ENCODE assay signal across 15 mouse cellular contexts in the genomic region with DNA sequence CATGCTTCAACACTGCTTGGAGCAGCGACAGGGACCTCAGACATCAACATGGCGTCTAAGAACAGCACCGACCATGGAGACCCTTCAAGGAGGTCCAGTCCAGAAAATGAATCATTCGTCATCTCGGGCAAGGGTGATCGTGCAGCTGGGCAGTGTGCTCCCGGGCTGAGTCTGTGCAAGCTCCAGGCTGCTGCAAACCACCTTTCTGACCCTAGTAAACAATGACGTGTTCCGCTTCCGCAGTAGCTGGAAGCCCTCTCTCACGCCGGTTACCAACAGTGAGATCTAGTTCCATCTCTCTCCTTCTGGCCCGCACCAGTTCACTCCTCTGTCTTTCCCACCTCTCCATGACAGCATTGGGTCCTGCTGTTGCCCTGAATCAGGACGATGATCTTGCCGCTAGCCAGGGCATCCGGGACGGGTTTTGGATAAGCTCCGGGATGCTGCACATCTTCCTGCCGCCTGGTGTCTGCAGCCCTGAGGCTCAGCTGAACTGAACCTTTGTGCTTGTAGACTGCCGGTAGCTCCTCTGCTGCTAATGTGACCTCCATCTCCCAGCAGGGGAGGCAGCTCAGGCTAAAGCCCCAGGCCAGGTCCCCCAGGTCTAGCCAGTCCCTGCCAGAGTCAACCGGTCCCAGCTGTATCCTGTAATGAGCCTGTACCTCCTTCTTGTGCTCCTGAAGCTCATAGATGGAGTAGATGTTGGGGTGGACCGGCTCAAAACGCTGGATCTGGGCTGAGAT. TPM values are rescaled to one million over a fixed set of nuclear protein-coding genes. Genes with fewer than 3 reads are reported as not detected.
A peak's percentile ranks its signal among the peaks of the same experiment; 100 is the strongest.
DNase-seq lines count a peak whose midpoint lies in the region; TF ChIP-seq lines count a peak whose summit lies in the region.
"Had no signal": no experiment of that assay in that cellular context is flagged by ENCODE, and none has a peak within 500 bp of the region (broad histone marks: within the 10 kb centered on the region; RNA-seq: fewer than 3 reads in every experiment).

No protein-coding gene starts in this region.

- in situ Hi-C loops in ES-E14 (cut with MboI; ENCODE audit: low sequenced_read_pairs in 2 of 2, unreplicated experiment in 2 of 2): loop anchor here in 1 of 2 experiments (25.0 kb wide), 1 partner anchor 203 kb away; no protein-coding TSS in a partner anchor

- H3K4me1 ChIP-seq in ES-Bruce4 (ENCODE audit: control insufficient read depth, insufficient read depth, low read length): no peaks in the 10 kb centered on the region
- peaks cover 0 to 12% of the 10 kb centered on the region in 2 experiments; a peak in 1 of 4 replicates for H3K4me1 ChIP-seq in ES-E14 (ENCODE audit: control insufficient read depth in 2 of 2, insufficient read depth in 2 of 2, low read length in 2 of 2, poor library complexity in 1 of 2)
- peaks cover 15% of the 10 kb centered on the region for H3K4me1 ChIP-seq in limb, embryonic 10.5 days
- H3K4me1 ChIP-seq: neural tube, embryonic 12.5 days had no signal

- 73% methylated on average over 23 of the region's 23 CpGs for WGBS in limb, embryonic 10.5 days

- TF ChIP-seq CTCF in ES-Bruce4 (IDR thresholded peaks at IDR 0.05; ENCODE audit: low read depth, low read length): no peak

- H3K27ac ChIP-seq in ES-Bruce4 (ENCODE audit: insufficient read depth, low read length) (peak overlapping the region; percentile 79), ES-E14 (ENCODE audit: insufficient read depth, low read depth, low read length, poor library complexity, severe bottlenecking) (peak overlapping the region; percentile 74)
- peak overlapping the region; percentile 34; the same call in 1 of the 2 replicates for H3K27ac ChIP-seq in limb, embryonic 10.5 days
- H3K27ac ChIP-seq: gastrocnemius, adult 2 months; neural tube, embryonic 12.5 days had no signal

- H3K9me3 ChIP-seq in ES-Bruce4 (replicated peaks; ENCODE audit: control insufficient read depth, insufficient read depth, low read length, poor library complexity, severe bottlenecking) (no peaks in the 10 kb centered on the region), ES-E14 (ENCODE audit: control insufficient read depth, insufficient read depth, low read depth, low read length) (no peaks in the 10 kb centered on the region)
- no peaks in the 10 kb centered on the region for H3K9me3 ChIP-seq in limb, embryonic 10.5 days (replicated peaks)
- H3K9me3 ChIP-seq: neural tube, embryonic 12.5 days had no signal

- H3K27me3 ChIP-seq in ES-Bruce4 (ENCODE audit: control insufficient read depth, insufficient read depth, low read length, poor library complexity, severe bottlenecking): no peaks in the 10 kb centered on the region
- H3K27me3 ChIP-seq in limb, embryonic 10.5 days (ENCODE audit: low read depth, poor library complexity, severe bottlenecking): no peaks in the 10 kb centered on the region
- H3K27me3 ChIP-seq: neural tube, embryonic 12.5 days; Patski had no signal

- peak; percentile 16 for DNase-seq in kidney, adult 18-20 months
- no peak for DNase-seq in kidney, adult 9 months
- DNase-seq in ES-E14 (ENCODE audit: low read depth, low spot score): no peak
- no peak for DNase-seq in limb, embryonic 10.5 days (ENCODE audit: low spot score)
- DNase-seq in urinary bladder, adult 18-20 months (ENCODE audit: low spot score in 2 of 2): no peak
- no peak for DNase-seq in spleen, postnatal 4 days (ENCODE audit: low spot score in 2 of 2)
- no peak for DNase-seq in left cerebral cortex, postnatal 14 days (ENCODE audit: low spot score in 2 of 2)
- DNase-seq: gastrocnemius, adult 2 months; kidney, postnatal 36 days; spleen, adult 18-20 months had no signal

- H3K4me3 ChIP-seq in ES-Bruce4 (ENCODE audit: low read depth, low read length) (peak overlapping the region; percentile 66), ES-E14 (ENCODE audit: insufficient read depth in 1 of 2, low read depth in 1 of 2, low read length in 2 of 2, poor library complexity in 1 of 2, severe bottlenecking in 1 of 2) (peak overlapping the region; percentile 54 to 59)
- no peak overlapping the region for H3K4me3 ChIP-seq in limb, embryonic 10.5 days
- H3K4me3 ChIP-seq: gastrocnemius, adult 2 months; neural tube, embryonic 12.5 days had no signal

- no peak for TF ChIP-seq POLR2A in ES-Bruce4 (IDR thresholded peaks at IDR 0.05; ENCODE audit: insufficient read depth, low read length)

- H3K36me3 ChIP-seq in ES-Bruce4 (ENCODE audit: control insufficient read depth, insufficient read depth, low read length, poor library complexity, severe bottlenecking): no peaks in the 10 kb centered on the region
- no peaks in the 10 kb centered on the region for H3K36me3 ChIP-seq in ES-E14 (ENCODE audit: control insufficient read depth, insufficient read depth, low read length, poor library complexity, severe bottlenecking)
- no peaks in the 10 kb centered on the region for H3K36me3 ChIP-seq in limb, embryonic 10.5 days
- H3K36me3 ChIP-seq: neural tube, embryonic 12.5 days had no signal

- intact Hi-C loops in left cerebral cortex, postnatal 14 days (cut with DNase I): loop anchor here (5.0 kb wide), 1 partner anchor 318 kb away; the partner anchor contains the start of gene Nob1

- TF ChIP-seq EP300 in ES-Bruce4 (IDR thresholded peaks at IDR 0.05; ENCODE audit: insufficient read depth, low read depth, low read length): peak; percentile 95

- H3K9ac ChIP-seq in ES-Bruce4 (ENCODE audit: low read depth, poor library complexity, severe bottlenecking): peak overlapping the region; percentile 5
- peak overlapping the region; percentile 49 for H3K9ac ChIP-seq in ES-E14 (ENCODE audit: insufficient read depth, low read depth, low read length, poor library complexity, severe bottlenecking)
- H3K9ac ChIP-seq: neural tube, embryonic 12.5 days had no signal

TF ChIP-seq in ES-E14, 5 proteins besides CTCF, POLR2A, EP300 and RAD21:
- TF ChIP-seq HCFC1 (IDR thresholded peaks at IDR 0.05; ENCODE audit: borderline replicate concordance, insufficient read depth, low read length): no peak
- 0 out of 2 replicates have a peak, but pooled peaks have one; percentile 64 for TF ChIP-seq ZNF384 (IDR thresholded peaks at IDR 0.05; ENCODE audit: low read depth, low read length)
- no peak for TF ChIP-seq MAFK (IDR thresholded peaks at IDR 0.05; ENCODE audit: insufficient read depth, low read depth, low read length)
- TF ChIP-seq ZC3H11A (IDR thresholded peaks at IDR 0.05; ENCODE audit: borderline replicate concordance, low read depth, low read length): no peak

RNA-seq across cellular contexts. Expression of gene Terf2, which starts 12.8 kb away (rescaled TPM):
- 40.8 and 48.6 TPM in 2 replicates for polyA plus RNA-seq in ES-Bruce4 (2011; ENCODE audit: insufficient read depth, insufficient read length, low read depth, missing spikeins)
- 13.9 and 14.1 TPM in 2 replicates for total RNA-seq in ES-E14 (2012; rRNA removed)
- 16.4 and 18.1 TPM in 2 replicates for polyA plus RNA-seq in limb, embryonic 10.5 days (2016; fragmentation: Nextera tagmentation; extraction: Ambion mirVana)
- total RNA-seq in left cerebral cortex, postnatal 14 days (2021): 10 to 100 TPM; 37.1 to 37.5 TPM

RNA-seq across cellular contexts. Expression of gene Cyb5b, which starts 41.3 kb away (rescaled TPM):
- 102 and 105 TPM in 2 replicates for polyA plus RNA-seq in ES-Bruce4 (2011; ENCODE audit: insufficient read depth, insufficient read length, low read depth, missing spikeins)
- total RNA-seq in ES-E14 (2012; rRNA removed): 27.8 and 44.9 TPM in 2 replicates
- polyA plus RNA-seq in limb, embryonic 10.5 days (2016; fragmentation: Nextera tagmentation; extraction: Ambion mirVana): 126 and 128 TPM in 2 replicates
- 10 to 100 TPM; 83.4 to 84.5 TPM for total RNA-seq in left cerebral cortex, postnatal 14 days (2021)

RNA-seq across cellular contexts. Expression of gene Tmed6, which starts 43.7 kb away (rescaled TPM):
- not detected in 2 replicates for polyA plus RNA-seq in ES-Bruce4 (2011; ENCODE audit: insufficient read depth, insufficient read length, low read depth, missing spikeins)
- 0.27 and 0.48 TPM in 2 replicates for total RNA-seq in ES-E14 (2012; rRNA removed)
- polyA plus RNA-seq in limb, embryonic 10.5 days (2016; fragmentation: Nextera tagmentation; extraction: Ambion mirVana): 0.34 TPM in 1 of 2 replicates, not detected in the other
- not detected for total RNA-seq in left cerebral cortex, postnatal 14 days (2021)
- total RNA-seq: gastrocnemius, adult 2 months had no signal
- polyA plus RNA-seq: brain, embryonic 14.5 days; limb, embryonic 14.5 days; neural tube, embryonic 12.5 days had no signal

RNA-seq across cellular contexts. Expression of gene Nip7, which starts 52.5 kb away (rescaled TPM):
- 130 and 156 TPM in 2 replicates for polyA plus RNA-seq in ES-Bruce4 (2011; ENCODE audit: insufficient read depth, insufficient read length, low read depth, missing spikeins)
- 169 and 189 TPM in 2 replicates for total RNA-seq in ES-E14 (2012; rRNA removed)
- 122 and 143 TPM in 2 replicates for polyA plus RNA-seq in limb, embryonic 10.5 days (2016; fragmentation: Nextera tagmentation; extraction: Ambion mirVana)
- total RNA-seq in left cerebral cortex, postnatal 14 days (2021): 10 to 100 TPM; 43.4 to 53.6 TPM

RNA-seq across cellular contexts. Expression of gene Cog8, which starts 52.7 kb away (rescaled TPM):
- polyA plus RNA-seq in ES-Bruce4 (2011; ENCODE audit: insufficient read depth, insufficient read length, low read depth, missing spikeins): 20.0 and 21.4 TPM in 2 replicates
- 37.8 and 39.1 TPM in 2 replicates for total RNA-seq in ES-E14 (2012; rRNA removed)
- 41.8 and 46.1 TPM in 2 replicates for polyA plus RNA-seq in limb, embryonic 10.5 days (2016; fragmentation: Nextera tagmentation; extraction: Ambion mirVana)
- total RNA-seq in left cerebral cortex, postnatal 14 days (2021): 10 to 100 TPM; 26.5 to 29.5 TPM
